Mouse (Mus musculus): Measurements from ENCODE around the gene Brd7. TPM values are rescaled to one million over a fixed set of nuclear protein-coding genes. Genes with fewer than 3 reads are reported as not detected.

Brd7 gene
- polyA plus RNA-seq, 1 experiment from 2014 or later, result 48.6 TPM

GRCm38 (mm10) chr8:88309274-88309873 is 52.6 kb downstream of the Brd7 start:
- Histone ChIP-seq H3K9ac (ENCODE audit: low read depth, low read length) (no peak overlapping the region), H3K27me3 (replicated peaks; ENCODE audit: control insufficient read depth, insufficient read depth, low read length) (no peaks in the 10 kb centered on the region), H3K4me2 (replicated peaks; ENCODE audit: low read depth) (no peak overlapping the region), H3K4me3 (ENCODE audit: low read depth, low read length) (no peak overlapping the region), H3K9me3 (ENCODE audit: control insufficient read depth) (no peaks in the 10 kb centered on the region), H3K27ac (ENCODE audit: low read depth, low read length) (no peak overlapping the region), H3K4me1 (replicated peaks; ENCODE audit: control insufficient read depth, insufficient read depth, low read length) (no peaks in the 10 kb centered on the region), H3K36me3 (ENCODE audit: control insufficient read depth, insufficient read depth) (no peaks in the 10 kb centered on the region)
- TF ChIP-seq CTCF (IDR thresholded peaks at IDR 0.05; ENCODE audit: low read depth), result no peak
- WGBS, result 70% methylated on average over 10 of the region's 10 CpGs
- ATAC-seq, result 0 out of 2 replicates have a peak, but pooled peaks have one; percentile 19

- Histone ChIP-seq H3K4me1 (replicated peaks; ENCODE audit: control insufficient read depth, insufficient read depth, low read length) (no peaks in the 10 kb centered on the region), H3K9ac (ENCODE audit: low read depth, low read length) (no peak overlapping the region), H3K4me2 (replicated peaks; ENCODE audit: low read depth) (no peak overlapping the region), H3K27me3 (replicated peaks; ENCODE audit: control insufficient read depth, insufficient read depth, low read length) (no peaks in the 10 kb centered on the region), H3K27ac (ENCODE audit: low read depth, low read length) (no peak overlapping the region), H3K9me3 (ENCODE audit: control insufficient read depth) (no peaks in the 10 kb centered on the region), H3K4me3 (ENCODE audit: low read depth, low read length) (no peak overlapping the region), H3K36me3 (ENCODE audit: control insufficient read depth, insufficient read depth) (no peaks in the 10 kb centered on the region)
- no peak for ATAC-seq
- 83% methylated on average over 4 of the region's 4 CpGs for WGBS
- TF ChIP-seq CTCF (IDR thresholded peaks at IDR 0.05; ENCODE audit: low read depth), result no peak
Measured at GRCm38 (mm10) chr8:88307736-88308135, 54.3 kb downstream of the Brd7 start.

GRCm38 (mm10) chr8:88306511-88306910 is 55.5 kb downstream of the Brd7 start:
- 70% methylated on average over 14 of the region's 14 CpGs for WGBS
- H3K27me3 ChIP-seq (replicated peaks; ENCODE audit: control insufficient read depth, insufficient read depth, low read length), result no peaks in the 10 kb centered on the region

GRCm38 (mm10) chr8:88305814-88306213 is 56.2 kb downstream of the Brd7 start:
- WGBS, result 89% methylated on average over 4 of the region's 4 CpGs
- Histone ChIP-seq H3K9ac (ENCODE audit: low read depth, low read length) (no peak overlapping the region), H3K4me2 (replicated peaks; ENCODE audit: low read depth) (no peak overlapping the region), H3K4me1 (replicated peaks; ENCODE audit: control insufficient read depth, insufficient read depth, low read length) (no peaks in the 10 kb centered on the region), H3K36me3 (ENCODE audit: control insufficient read depth, insufficient read depth) (no peaks in the 10 kb centered on the region), H3K4me3 (ENCODE audit: low read depth, low read length) (no peak overlapping the region), H3K27me3 (replicated peaks; ENCODE audit: control insufficient read depth, insufficient read depth, low read length) (no peaks in the 10 kb centered on the region), H3K9me3 (ENCODE audit: control insufficient read depth) (no peaks in the 10 kb centered on the region), H3K27ac (ENCODE audit: low read depth, low read length) (no peak overlapping the region)
- no peak for TF ChIP-seq CTCF (IDR thresholded peaks at IDR 0.05; ENCODE audit: low read depth)
- ATAC-seq, result no peak

More at GRCm38 (mm10) chr8:88306511-88306910, 55.5 kb downstream of the Brd7 start:
- Histone ChIP-seq H3K4me2 (replicated peaks; ENCODE audit: low read depth) (no peak overlapping the region), H3K9me3 (ENCODE audit: control insufficient read depth) (no peaks in the 10 kb centered on the region), H3K4me1 (replicated peaks; ENCODE audit: control insufficient read depth, insufficient read depth, low read length) (no peaks in the 10 kb centered on the region), H3K9ac (ENCODE audit: low read depth, low read length) (no peak overlapping the region), H3K27ac (ENCODE audit: low read depth, low read length) (no peak overlapping the region), H3K36me3 (ENCODE audit: control insufficient read depth, insufficient read depth) (no peaks in the 10 kb centered on the region), H3K4me3 (ENCODE audit: low read depth, low read length) (no peak overlapping the region)
- TF ChIP-seq CTCF (IDR thresholded peaks at IDR 0.05; ENCODE audit: low read depth), result peak; percentile 70
- no peak for ATAC-seq

- Histone ChIP-seq H3K4me1 (replicated peaks; ENCODE audit: control insufficient read depth, insufficient read depth, low read length) (no peaks in the 10 kb centered on the region), H3K9ac (ENCODE audit: low read depth, low read length) (no peak overlapping the region), H3K9me3 (ENCODE audit: control insufficient read depth) (no peaks in the 10 kb centered on the region), H3K4me3 (ENCODE audit: low read depth, low read length) (no peak overlapping the region), H3K27me3 (replicated peaks; ENCODE audit: control insufficient read depth, insufficient read depth, low read length) (no peaks in the 10 kb centered on the region), H3K36me3 (ENCODE audit: control insufficient read depth, insufficient read depth) (no peaks in the 10 kb centered on the region), H3K4me2 (replicated peaks; ENCODE audit: low read depth) (no peak overlapping the region), H3K27ac (ENCODE audit: low read depth, low read length) (no peak overlapping the region)
- no peak for ATAC-seq
- no peak for TF ChIP-seq CTCF (IDR thresholded peaks at IDR 0.05; ENCODE audit: low read depth)
- WGBS, result 73% methylated on average over 15 of the region's 15 CpGs
Measured at GRCm38 (mm10) chr8:88301589-88302437, 60.2 kb downstream of the Brd7 start.

GRCm38 (mm10) chr8:88299907-88300603 is 61.9 kb downstream of the Brd7 start:
- H3K9ac ChIP-seq (ENCODE audit: low read depth, low read length), result no peak overlapping the region

More at GRCm38 (mm10) chr8:88299907-88300603, 61.9 kb downstream of the Brd7 start:
- Histone ChIP-seq H3K27me3 (replicated peaks; ENCODE audit: control insufficient read depth, insufficient read depth, low read length) (no peaks in the 10 kb centered on the region), H3K27ac (ENCODE audit: low read depth, low read length) (no peak overlapping the region), H3K4me1 (replicated peaks; ENCODE audit: control insufficient read depth, insufficient read depth, low read length) (no peaks in the 10 kb centered on the region), H3K36me3 (ENCODE audit: control insufficient read depth, insufficient read depth) (no peaks in the 10 kb centered on the region), H3K4me3 (ENCODE audit: low read depth, low read length) (no peak overlapping the region), H3K4me2 (replicated peaks; ENCODE audit: low read depth) (no peak overlapping the region), H3K9me3 (ENCODE audit: control insufficient read depth) (no peaks in the 10 kb centered on the region)
- ATAC-seq, result no peak
- no peak for TF ChIP-seq CTCF (IDR thresholded peaks at IDR 0.05; ENCODE audit: low read depth)
- 64% methylated on average over 10 of the region's 10 CpGs for WGBS

All from intestine, postnatal 0 days (tissue).